Mouse (Mus musculus): ENCODE results near the gene Arntl.
A peak's percentile ranks its signal among the peaks of the same experiment; 100 is the strongest.

DNA sequence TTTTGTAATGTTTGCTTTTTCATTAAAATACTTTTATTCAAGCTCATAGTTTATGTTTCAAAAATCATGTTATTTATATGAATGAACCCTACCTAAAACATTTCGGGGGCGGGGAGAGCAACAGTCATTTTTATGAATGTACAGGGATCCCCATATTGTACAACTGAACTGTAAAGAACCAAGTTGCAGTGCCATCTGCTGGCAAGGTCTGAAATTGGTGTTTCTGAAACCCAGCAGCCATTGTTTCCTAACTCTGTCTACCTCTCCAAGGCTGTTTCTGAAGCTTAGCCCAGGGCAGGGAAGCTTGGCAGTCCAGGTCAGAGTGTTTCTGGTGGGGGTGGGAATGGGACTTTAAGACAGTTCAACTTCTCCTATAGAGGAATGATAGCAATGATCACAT is 104.5 kb downstream of the Arntl start:
- TF ChIP-seq CTCF (IDR thresholded peaks at IDR 0.05; ENCODE audit: low read depth, low read length) (peak; percentile 48; the same call in 1 of the 2 replicates), POLR2AphosphoS5 (IDR thresholded peaks at IDR 0.05; ENCODE audit: insufficient replicate concordance, low read depth, low read length) (no peak), TAL1 (conservative IDR thresholded peaks at IDR 0.05; ENCODE audit: low read depth, low read length) (no peak), GATA1 (IDR thresholded peaks at IDR 0.05; ENCODE audit: borderline replicate concordance, low read length) (no peak)

Data from G1E (cell line).